Mouse (Mus musculus) gastrocnemius, postnatal 4 days (tissue): ENCODE data around the gene Pigz. TPM values are rescaled to one million over a fixed set of nuclear protein-coding genes. Genes with fewer than 3 reads are reported as not detected.
"Not testable (repeated sequence)": the region's sequence is repeated elsewhere in the genome, so short reads cannot be mapped to it uniquely, and the experiment has no call there.

Source experiments
- DNase-seq, 2 experiments: peaks; one replicate each; pipeline ENCODE4 v3.0.0; 2021 to 2022; ENCODE audit warnings: low spot score in 2 of 2, mixed read lengths in 2 of 2
- total RNA-seq, 2 experiments: library from RNA; stranded (reverse); gene quantifications; 2 replicates each; pipeline ENCODE4 v1.2.3; 2021

Pigz gene
- total RNA-seq, 2 experiments from 2014 or later = 6.4 to 7.9 TPM

- no peak for DNase-seq
Measured at GRCm38 (mm10) chr16:31927412-31927811, 6.2 kb upstream of the Pigz start.

- DNase-seq = peak in 1 of 2 experiments; percentile 7
Measured at GRCm38 (mm10) chr16:31931330-31931729, 2.3 kb upstream of the Pigz start.

- peak in 1 of 2 experiments; percentile 9 for DNase-seq
Measured at GRCm38 (mm10) chr16:31932255-31932654, 1.4 kb upstream of the Pigz start.

GRCm38 (mm10) chr16:31932840-31933697 lies 582 bp upstream of the Pigz start:
- peak; percentile 82 to 90 for DNase-seq

- no peak for DNase-seq
Measured at GRCm38 (mm10) chr16:31934550-31935010, 929 bp downstream of the Pigz start.

DNA sequence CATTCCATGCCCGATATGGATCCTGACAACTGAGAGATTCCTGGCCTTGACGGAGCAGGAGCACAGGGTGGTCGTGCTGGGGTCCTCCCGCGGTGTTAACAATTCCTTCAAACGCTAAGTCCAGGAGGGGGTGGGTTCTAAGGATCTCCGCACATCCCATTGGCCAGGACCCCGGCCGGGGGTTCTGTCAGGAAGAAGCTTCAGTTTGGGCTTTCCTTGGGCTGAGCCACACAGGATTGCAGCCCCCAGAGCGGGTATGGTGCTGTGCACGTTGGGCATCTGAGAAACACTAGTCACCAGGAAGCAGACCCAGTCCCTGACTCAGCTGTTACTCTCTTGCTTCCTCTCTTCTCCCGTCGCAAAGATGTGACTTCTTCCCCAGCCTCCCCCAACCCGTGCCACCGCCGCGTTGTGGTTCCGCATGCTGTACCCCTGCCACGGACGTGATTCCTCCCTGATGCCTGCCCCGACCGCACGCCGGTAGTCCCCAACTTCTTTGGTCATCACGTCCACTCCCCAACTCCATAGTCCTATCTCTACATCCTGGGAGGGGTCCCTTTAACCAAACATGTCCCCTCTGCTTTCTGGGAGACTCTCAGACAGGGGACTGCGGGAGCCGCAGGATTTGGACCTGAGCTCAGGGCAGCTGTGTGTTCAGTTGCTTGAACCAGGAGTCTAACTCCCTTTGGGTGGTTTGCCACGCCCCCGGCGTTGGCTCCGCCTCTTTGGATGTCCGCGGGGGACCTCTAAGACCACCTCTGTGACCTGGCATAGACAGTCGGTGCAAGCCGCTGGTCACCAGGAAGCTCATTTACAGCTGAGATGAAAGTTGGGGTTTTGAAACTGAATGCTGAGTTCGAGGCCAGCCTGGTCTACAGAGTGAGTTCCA lies 1.7 kb downstream of the Pigz start:
- DNase-seq = no peak

DNA sequence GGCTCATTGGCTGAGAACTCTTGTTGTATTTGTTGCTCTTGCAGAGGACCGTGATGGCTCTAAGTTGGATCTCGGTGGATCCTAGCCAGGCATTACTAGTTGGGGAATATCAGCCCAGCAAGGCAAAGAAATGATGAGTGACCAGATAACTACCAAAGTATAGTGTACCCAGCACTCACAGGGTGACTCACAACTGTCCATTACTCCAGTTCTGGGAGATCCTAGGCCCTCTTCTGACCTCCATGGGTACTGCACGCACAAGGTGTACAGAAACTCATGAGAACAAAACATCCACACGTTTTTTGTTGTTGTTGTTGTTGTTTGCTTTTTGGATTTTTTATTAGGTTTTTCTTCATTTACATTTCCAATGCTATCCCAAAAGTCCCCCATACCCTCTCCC lies 2.9 kb downstream of the Pigz start:
- no peak for DNase-seq

DNA sequence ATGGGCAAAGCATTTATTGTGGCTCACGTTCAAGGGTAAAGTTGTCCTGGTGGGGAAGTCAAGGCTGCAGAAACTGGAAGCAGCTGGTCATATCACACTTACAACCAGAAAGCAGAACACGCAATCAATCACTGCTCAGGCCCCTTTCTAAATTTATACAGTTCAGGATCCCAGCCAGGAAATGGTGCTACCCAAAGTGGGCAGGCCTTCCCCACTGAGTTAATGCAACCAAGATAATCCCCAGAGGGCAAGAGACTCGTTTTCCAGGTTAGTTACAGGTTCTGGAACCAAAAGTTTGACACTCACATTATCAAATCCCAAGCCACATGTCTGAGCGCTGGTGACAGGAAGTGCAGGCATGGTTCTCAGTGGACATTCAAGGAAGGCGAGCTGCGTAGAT lies 5.2 kb downstream of the Pigz start:
- DNase-seq = peak in 1 of 2 experiments; percentile 7

DNA sequence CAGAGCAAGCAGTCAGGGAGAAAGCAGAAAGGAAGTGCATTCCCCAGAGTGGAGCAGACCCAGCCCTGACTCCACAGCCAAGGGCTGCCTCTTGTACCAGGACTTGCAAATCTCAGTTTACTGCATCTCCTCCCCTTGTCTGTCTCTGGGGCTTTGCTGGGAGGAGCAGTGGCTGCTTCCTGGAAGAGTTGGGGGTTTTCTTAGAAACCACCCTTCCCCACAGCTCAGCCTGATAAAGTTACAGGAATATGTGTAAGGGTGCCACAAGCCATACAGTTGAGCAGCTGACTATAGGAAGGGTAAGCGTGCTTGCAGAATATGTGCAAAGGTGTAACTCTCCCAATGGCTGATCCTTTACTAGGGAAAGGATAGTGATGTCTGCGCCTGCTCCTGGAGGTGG lies 6.9 kb downstream of the Pigz start:
- DNase-seq = no peak

- peak; percentile 60 to 79 for DNase-seq
Measured at GRCm38 (mm10) chr16:31943980-31944379, 10.3 kb downstream of the Pigz start.

DNA sequence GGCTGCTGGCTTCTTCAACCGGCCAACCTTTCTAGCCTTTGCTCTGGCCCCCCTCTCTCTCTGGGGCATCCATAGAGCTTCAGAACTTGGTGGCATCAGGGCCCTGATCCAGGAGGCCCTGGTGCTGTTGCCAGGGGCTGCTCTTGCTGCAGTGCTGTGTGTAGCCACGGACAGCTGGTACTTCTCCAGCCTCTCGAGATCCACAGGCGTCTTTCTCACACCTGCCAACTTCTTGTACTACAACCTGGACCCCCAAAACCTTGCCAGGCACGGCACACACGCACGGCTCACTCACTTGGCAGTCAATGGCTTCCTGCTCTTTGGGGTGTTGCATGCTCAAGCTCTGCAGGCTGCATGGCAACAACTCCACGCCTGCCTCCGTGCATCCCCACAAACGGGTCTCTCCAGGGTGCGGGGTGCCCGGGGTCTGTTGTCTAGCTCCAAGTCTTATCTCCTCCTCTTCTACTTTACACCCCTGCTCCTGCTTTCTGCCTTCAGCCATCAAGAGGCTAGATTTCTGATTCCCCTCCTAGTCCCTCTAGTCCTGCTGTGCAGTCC lies 11.1 kb downstream of the Pigz start:
- peak in 1 of 2 experiments; percentile 8 for DNase-seq

DNA sequence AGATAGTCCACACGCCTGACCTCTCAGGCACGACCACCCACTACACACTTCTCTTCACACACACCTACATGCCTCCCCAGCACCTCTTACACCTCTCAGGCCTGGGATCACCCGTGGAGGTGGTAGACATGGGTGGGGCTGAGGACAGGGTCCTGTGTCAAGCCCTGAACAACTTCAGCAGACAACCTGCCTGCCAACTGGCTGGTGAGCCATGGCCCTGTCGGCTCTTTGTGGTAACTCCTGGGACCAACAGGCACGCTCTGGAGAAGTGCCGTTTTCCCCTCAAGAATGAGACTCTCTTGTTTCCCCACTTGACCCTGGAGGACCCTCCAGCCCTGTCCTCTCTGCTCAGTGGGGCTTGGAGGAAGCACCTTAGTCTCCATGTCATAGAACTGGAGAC lies 11.7 kb downstream of the Pigz start:
- DNase-seq = peak in 1 of 2 experiments; percentile 6

GRCm38 (mm10) chr16:31945986-31946385 lies 12.3 kb downstream of the Pigz start:
- not testable (repeated sequence) for DNase-seq

DNA sequence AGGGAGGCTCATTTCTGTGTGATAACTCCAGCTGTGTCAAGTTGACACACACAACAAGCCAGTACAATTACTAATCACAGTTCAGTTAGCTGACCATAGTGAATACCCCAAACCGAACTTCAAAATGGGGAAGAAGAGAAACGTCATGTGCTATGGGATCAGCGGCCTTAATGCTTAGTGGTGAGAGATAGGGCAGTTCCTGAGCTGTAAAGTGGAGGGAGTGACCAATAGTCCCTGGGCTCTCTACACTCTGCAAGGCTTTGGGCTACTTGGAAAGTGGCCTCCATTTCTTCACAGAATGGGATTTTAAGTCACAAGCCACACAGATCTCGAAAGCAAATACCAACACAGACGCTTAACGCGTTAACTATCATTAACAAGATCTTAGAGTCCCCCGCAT lies 13.7 kb downstream of the Pigz start:
- DNase-seq = no peak

- no peak for DNase-seq
Measured at GRCm38 (mm10) chr16:31947901-31948316, 14.3 kb downstream of the Pigz start.

DNA sequence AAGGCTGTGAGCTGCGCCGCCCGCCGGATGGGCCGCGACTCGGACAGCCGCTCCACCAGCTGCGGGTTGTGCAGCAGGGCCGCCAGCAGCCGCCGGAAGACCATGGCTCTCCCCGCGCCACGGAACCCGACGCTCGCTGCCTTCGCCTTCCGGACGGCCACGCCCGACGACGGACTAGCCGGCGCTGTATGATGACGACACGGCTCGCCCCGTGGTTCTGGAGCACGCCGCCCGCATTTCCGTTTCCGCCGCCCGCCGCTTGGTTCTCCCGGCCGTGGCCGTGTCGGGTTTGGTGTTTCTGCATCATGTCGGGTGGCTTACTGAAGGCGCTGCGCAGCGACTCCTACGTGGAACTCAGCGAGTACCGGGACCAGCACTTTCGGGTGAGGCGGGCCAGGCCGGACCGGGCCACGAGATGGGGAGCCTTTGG lies 14.7 kb downstream of the Pigz start, which contains the start of the genes 0610012G03Rik and Ncbp2:
0610012G03Rik (minus strand) TSS at position 150 of the 430 bp plus-strand sequence.
Ncbp2 (plus strand) TSS at position 169 of the 430 bp plus-strand sequence.
- peak; percentile 96 to 97 for DNase-seq

DNA sequence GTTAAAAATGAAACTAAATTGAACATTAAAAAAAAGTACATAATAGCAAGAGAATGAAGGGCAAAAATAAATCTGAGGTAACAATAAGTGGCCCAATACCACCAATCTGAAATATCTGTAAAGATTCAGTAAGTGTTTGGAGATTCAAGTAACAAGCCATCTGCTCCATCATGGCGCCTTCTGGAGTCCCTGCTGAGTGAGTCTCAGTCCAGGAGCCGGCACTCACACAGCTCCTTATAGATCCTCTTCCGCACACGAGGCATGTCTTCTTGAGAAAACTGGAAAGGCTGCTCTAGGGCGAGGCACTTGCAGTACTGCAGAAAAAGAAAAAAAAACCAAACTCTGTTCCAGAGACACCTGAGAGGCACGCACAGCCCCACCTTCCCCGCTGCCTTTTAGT lies 29.6 kb downstream of the Pigz start:
- no peak for DNase-seq

DNA sequence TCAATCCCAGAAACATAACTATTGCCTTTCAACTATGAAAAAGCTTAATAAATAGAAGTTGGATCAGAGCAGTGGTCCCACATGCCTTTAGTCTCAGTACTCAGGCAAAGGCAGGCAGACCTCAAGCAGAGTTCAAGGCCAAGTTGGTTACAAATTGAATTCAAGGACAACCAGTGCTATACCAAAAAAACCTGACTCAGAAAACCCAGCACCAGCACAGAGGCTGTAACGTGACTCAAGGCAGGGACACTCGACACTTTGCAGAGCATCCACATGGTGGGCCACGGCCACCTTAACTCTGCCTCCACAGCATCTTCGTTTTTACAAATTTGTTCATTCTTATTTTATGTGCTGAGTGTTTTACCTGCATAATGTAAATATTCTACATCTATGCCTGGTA lies 41.6 kb downstream of the Pigz start:
- no peak for DNase-seq

DNA sequence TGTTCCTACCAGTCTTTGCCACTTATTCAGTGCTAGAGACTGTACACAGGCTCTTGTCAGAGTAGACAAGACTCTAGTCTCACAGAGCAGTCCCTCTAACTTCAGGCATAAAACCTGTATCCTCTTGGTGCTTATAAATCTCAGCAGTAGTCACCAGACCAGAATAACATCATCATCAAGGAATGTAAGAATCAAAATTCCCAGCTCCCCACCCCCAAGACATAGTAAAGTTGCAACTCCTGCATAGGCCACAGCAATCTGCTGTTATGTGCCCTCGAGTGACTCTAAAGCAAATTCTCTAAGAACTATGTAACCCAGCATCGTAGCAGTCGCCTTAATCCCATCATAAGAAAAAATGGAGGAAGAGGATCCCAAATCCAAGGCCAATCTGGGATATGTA lies 45.9 kb downstream of the Pigz start:
- DNase-seq = no peak

GRCm38 (mm10) chr16:31980946-31981345 lies 47.3 kb downstream of the Pigz start:
- DNase-seq = no peak

- no peak for DNase-seq
Measured at GRCm38 (mm10) chr16:31992039-31992438, 58.4 kb downstream of the Pigz start.
